Mouse (Mus musculus): ENCODE data around the gene Mrpl14.

Gene Mrpl14

GRCm38 (mm10) chr17:45729387-45729786 lies 43.3 kb downstream of the Mrpl14 start:
- no peak for TF ChIP-seq GATA4 (IDR thresholded peaks at IDR 0.05; ENCODE audit: insufficient replicate concordance, low read length)

GRCm38 (mm10) chr17:45730696-45731095 lies 44.6 kb downstream of the Mrpl14 start:
- TF ChIP-seq GATA4 (IDR thresholded peaks at IDR 0.05; ENCODE audit: insufficient replicate concordance, low read length): no peak

GRCm38 (mm10) chr17:45731172-45731864 lies 45.2 kb downstream of the Mrpl14 start:
- TF ChIP-seq GATA4 (IDR thresholded peaks at IDR 0.05; ENCODE audit: insufficient replicate concordance, low read length): no peak

- no peak for TF ChIP-seq GATA4 (IDR thresholded peaks at IDR 0.05; ENCODE audit: insufficient replicate concordance, low read length)
These were observed 47.1 kb downstream of the Mrpl14 start for GRCm38 (mm10) chr17:45733038-45733734.

- TF ChIP-seq GATA4 (IDR thresholded peaks at IDR 0.05; ENCODE audit: insufficient replicate concordance, low read length): no peak
These were observed 47.7 kb downstream of the Mrpl14 start, which contains the start of gene 1600014C23Rik for GRCm38 (mm10) chr17:45733735-45734301. 1600014C23Rik (minus strand) TSS chr17:45733844.

GRCm38 (mm10) chr17:45734333-45734732 lies 48.2 kb downstream of the Mrpl14 start:
- no peak for TF ChIP-seq GATA4 (IDR thresholded peaks at IDR 0.05; ENCODE audit: insufficient replicate concordance, low read length)

- no peak for TF ChIP-seq GATA4 (IDR thresholded peaks at IDR 0.05; ENCODE audit: insufficient replicate concordance, low read length)
These were observed 48.8 kb downstream of the Mrpl14 start for GRCm38 (mm10) chr17:45734881-45735280.

- TF ChIP-seq GATA4 (IDR thresholded peaks at IDR 0.05; ENCODE audit: insufficient replicate concordance, low read length): no peak
These were observed 49.5 kb downstream of the Mrpl14 start for GRCm38 (mm10) chr17:45735382-45736310.

- TF ChIP-seq GATA4 (IDR thresholded peaks at IDR 0.05; ENCODE audit: insufficient replicate concordance, low read length): no peak
These were observed 50.4 kb downstream of the Mrpl14 start for GRCm38 (mm10) chr17:45736311-45737077.

- no peak for TF ChIP-seq GATA4 (IDR thresholded peaks at IDR 0.05; ENCODE audit: insufficient replicate concordance, low read length)
These were observed 51.0 kb downstream of the Mrpl14 start for GRCm38 (mm10) chr17:45737078-45737601.

- TF ChIP-seq GATA4 (IDR thresholded peaks at IDR 0.05; ENCODE audit: insufficient replicate concordance, low read length): no peak
These were observed 56.4 kb downstream of the Mrpl14 start for GRCm38 (mm10) chr17:45742371-45743147.

- no peak for TF ChIP-seq GATA4 (IDR thresholded peaks at IDR 0.05; ENCODE audit: insufficient replicate concordance, low read length)
These were observed 59.5 kb downstream of the Mrpl14 start for GRCm38 (mm10) chr17:45745629-45746028.

- no peak for TF ChIP-seq GATA4 (IDR thresholded peaks at IDR 0.05; ENCODE audit: insufficient replicate concordance, low read length)
These were observed 60.6 kb downstream of the Mrpl14 start for GRCm38 (mm10) chr17:45746755-45747154.
